Mouse (Mus musculus) lung, embryonic 15.5 days (tissue): ENCODE data around the gene Ddx47. TPM values are rescaled to one million over a fixed set of nuclear protein-coding genes. Genes with fewer than 3 reads are reported as not detected.

Source experiments
- ATAC-seq: fragments of 200-750 bp; cut with Nextera tagmentation; 2 replicates; pipeline ENCODE4 v1.8.0; 2017; ENCODE audit warnings: moderate number of reproducible peaks, borderline replicate concordance; ENCODE audit not compliant: low FRiP score, low TSS enrichment; ENCODE audit errors: extremely low read depth
- H3K27ac ChIP-seq: fragments of 300-500 bp; sonication (generic); 2 replicates; pipeline ENCODE4 v1.5.1; 2015; ENCODE audit warnings: moderate library complexity, mild to moderate bottlenecking, inconsistent platforms
- H3K27me3 ChIP-seq: fragments of 300-500 bp; sonication (generic); 2 replicates; pipeline ENCODE4 v1.6.1; 2015; ENCODE audit warnings: inconsistent platforms
- H3K36me3 ChIP-seq: fragments of 300-500 bp; sonication (generic); 2 replicates; pipeline ENCODE4 v1.6.1; 2015; ENCODE audit warnings: inconsistent platforms
- H3K4me1 ChIP-seq: fragments of 300-500 bp; sonication (generic); 2 replicates; pipeline ENCODE4 v1.6.1; 2015; ENCODE audit warnings: inconsistent platforms
- H3K4me2 ChIP-seq: fragments of 300-500 bp; sonication (generic); 2 replicates; pipeline ENCODE4 v1.6.1; 2015; ENCODE audit warnings: inconsistent platforms, mild to moderate bottlenecking, moderate library complexity
- H3K4me3 ChIP-seq: fragments of 300-500 bp; sonication (generic); 2 replicates; pipeline ENCODE4 v1.5.1; 2015; ENCODE audit warnings: mild to moderate bottlenecking, inconsistent platforms
- H3K9ac ChIP-seq: fragments of 300-500 bp; sonication (generic); 2 replicates; pipeline ENCODE4 v1.6.1; 2015; ENCODE audit warnings: inconsistent platforms
- H3K9me3 ChIP-seq: fragments of 300-500 bp; sonication (generic); 2 replicates; pipeline ENCODE4 v1.6.1; 2016; ENCODE audit warnings: inconsistent platforms
- WGBS: fragments of 180-500 bp; shearing (Covaris S2); methylation state at CpG from one replicate; pipeline ENCODE4 v1.1.7; 2015; 5-methylcytosine and 5-hydroxymethylcytosine counted together
- polyA plus RNA-seq: library from polyadenylated mRNA; unstranded; fragments of >200 nt; fragmentation: Nextera tagmentation; extraction: Ambion mirVana; gene quantifications from 2 replicates; pipeline ENCODE4 v1.2.1, GENCODE M21; 2015

The Ddx47 gene
- polyA plus RNA-seq, 1 experiment from 2014 or later, result 125 TPM

DNA sequence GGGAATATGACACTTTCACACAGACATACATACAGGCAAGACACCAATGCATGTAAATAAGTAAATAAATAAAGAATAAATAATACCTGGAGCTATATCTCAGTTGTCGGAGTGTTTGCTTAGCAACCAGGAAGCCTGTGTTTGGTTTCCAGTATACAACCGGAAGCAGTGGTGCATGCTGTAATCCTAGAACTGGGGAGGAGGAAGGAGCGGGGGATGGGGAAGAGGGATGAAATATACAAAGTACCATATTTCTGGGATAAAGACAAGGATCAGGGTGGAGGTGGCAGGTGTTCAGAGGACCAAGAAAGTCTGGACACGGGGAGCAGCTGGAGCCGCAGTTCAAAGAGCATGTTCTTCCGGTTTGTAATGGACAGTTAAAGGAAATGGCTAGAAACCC lies 37.1 kb downstream of the Ddx47 start:
- H3K4me2 ChIP-seq, result no peak overlapping the region
- no peaks in the 10 kb centered on the region for H3K9me3 ChIP-seq
- no peak for ATAC-seq
- no peaks in the 10 kb centered on the region for H3K27me3 ChIP-seq
- 0 out of 2 replicates have a peak, but pooled peaks cover 5% of the 10 kb centered on the region for H3K4me1 ChIP-seq
- H3K4me3 ChIP-seq, result no peak overlapping the region
- H3K9ac ChIP-seq, result no peak overlapping the region
- no peaks in the 10 kb centered on the region for H3K36me3 ChIP-seq
- H3K27ac ChIP-seq, result no peak overlapping the region
- WGBS, result 67% methylated on average over 6 of the region's 6 CpGs

GRCm38 (mm10) chr6:135048956-135049355 lies 37.5 kb downstream of the Ddx47 start:
- no peak for ATAC-seq
- WGBS, result 63% methylated on average over 16 of the region's 16 CpGs

GRCm38 (mm10) chr6:135053789-135054188 lies 42.4 kb downstream of the Ddx47 start:
- Histone ChIP-seq H3K9me3 (no peaks in the 10 kb centered on the region), H3K27me3 (no peaks in the 10 kb centered on the region), H3K4me2 (no peak overlapping the region), H3K4me1 (0 out of 2 replicates have a peak, but pooled peaks cover 7% of the 10 kb centered on the region), H3K9ac (no peak overlapping the region), H3K36me3 (no peaks in the 10 kb centered on the region), H3K27ac (no peak overlapping the region), H3K4me3 (no peak overlapping the region)
- ATAC-seq, result no peak
- 71% methylated on average over 3 of the region's 3 CpGs for WGBS

More at GRCm38 (mm10) chr6:135048956-135049355, 37.5 kb downstream of the Ddx47 start:
- Histone ChIP-seq H3K36me3 (no peaks in the 10 kb centered on the region), H3K9ac (no peak overlapping the region), H3K27me3 (no peaks in the 10 kb centered on the region), H3K27ac (no peak overlapping the region), H3K4me1 (0 out of 2 replicates have a peak, but pooled peaks cover 8% of the 10 kb centered on the region), H3K4me3 (no peak overlapping the region), H3K4me2 (no peak overlapping the region), H3K9me3 (no peaks in the 10 kb centered on the region)

DNA sequence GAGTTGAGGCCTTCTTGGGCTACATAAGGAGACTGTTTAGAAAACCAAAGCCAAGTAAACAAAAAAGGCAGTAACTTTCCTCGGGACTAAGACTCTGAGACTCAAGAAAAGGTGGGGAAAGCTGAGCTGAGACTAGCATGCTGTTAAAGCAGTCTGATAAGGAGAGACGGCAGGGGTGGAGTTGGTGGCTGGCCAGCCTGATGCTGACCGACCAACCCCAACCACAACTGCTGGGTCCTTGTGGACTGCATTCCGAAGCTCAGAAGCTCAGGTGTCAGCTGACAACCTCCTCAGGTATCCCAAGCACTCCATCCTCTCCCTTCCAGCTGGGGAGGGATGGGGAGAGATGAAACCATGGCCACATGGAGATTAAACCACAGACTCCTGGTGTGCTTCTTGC lies 44.5 kb downstream of the Ddx47 start:
- no peaks in the 10 kb centered on the region for H3K9me3 ChIP-seq
- H3K36me3 ChIP-seq, result no peaks in the 10 kb centered on the region
- H3K27me3 ChIP-seq, result no peaks in the 10 kb centered on the region
- no peak for ATAC-seq
- H3K4me3 ChIP-seq, result no peak overlapping the region
- H3K4me1 ChIP-seq, result 0 out of 2 replicates have a peak, but pooled peaks cover 3% of the 10 kb centered on the region
- H3K4me2 ChIP-seq, result no peak overlapping the region
- H3K27ac ChIP-seq, result no peak overlapping the region
- WGBS, result 31% methylated on average over 4 of the region's 4 CpGs
- no peak overlapping the region for H3K9ac ChIP-seq

DNA sequence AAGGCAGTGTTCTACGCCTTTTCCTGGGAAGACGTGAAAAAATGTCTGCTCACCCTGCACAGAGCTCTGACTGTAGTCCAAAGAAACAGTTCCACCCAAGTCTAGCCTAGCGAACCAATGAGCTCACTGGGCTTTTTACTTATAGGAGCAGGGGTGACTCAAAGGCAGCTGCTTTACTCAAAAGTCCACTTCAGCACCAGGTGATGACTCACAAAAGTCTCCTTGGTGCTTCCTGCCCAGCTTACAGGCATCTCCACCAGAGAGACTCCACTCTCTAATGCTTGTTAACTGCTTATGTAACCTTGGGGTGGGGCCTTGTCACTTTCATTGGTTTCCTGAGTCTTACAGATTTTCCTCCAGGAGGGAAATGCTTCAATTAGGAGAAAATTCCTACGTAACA lies 49.3 kb downstream of the Ddx47 start:
- no peaks in the 10 kb centered on the region for H3K9me3 ChIP-seq
- WGBS, result 93% methylated on average over 4 of the region's 4 CpGs
- H3K4me2 ChIP-seq, result no peak overlapping the region
- no peak overlapping the region for H3K9ac ChIP-seq
- ATAC-seq, result no peak
- no peaks in the 10 kb centered on the region for H3K27me3 ChIP-seq
- H3K4me3 ChIP-seq, result no peak overlapping the region
- H3K4me1 ChIP-seq, result peaks cover 10% of the 10 kb centered on the region
- no peaks in the 10 kb centered on the region for H3K36me3 ChIP-seq
- no peak overlapping the region for H3K27ac ChIP-seq

GRCm38 (mm10) chr6:135064621-135065020 lies 53.2 kb downstream of the Ddx47 start:
- Histone ChIP-seq H3K9ac (no peak overlapping the region), H3K4me1 (peaks cover 13% of the 10 kb centered on the region), H3K27me3 (no peaks in the 10 kb centered on the region), H3K36me3 (no peaks in the 10 kb centered on the region), H3K4me3 (peak overlapping the region; percentile 60), H3K9me3 (no peaks in the 10 kb centered on the region), H3K27ac (peak overlapping the region; percentile 91), H3K4me2 (peak overlapping the region; percentile 88)
- no peak for ATAC-seq
- 63% methylated on average over 12 of the region's 12 CpGs for WGBS

GRCm38 (mm10) chr6:135065236-135065957 lies 54.0 kb downstream of the Ddx47 start, which contains the start of gene Gprc5a:
Gprc5a (plus strand) TSS chr6:135065651.
- ATAC-seq, result peak; percentile 77
- H3K4me3 ChIP-seq, result peak within 1 kb of the TSS; percentile 60
- under 1% methylated on average over 43 of the region's 44 CpGs for WGBS

GRCm38 (mm10) chr6:135066795-135067445 lies 55.5 kb downstream of the Ddx47 start:
- Histone ChIP-seq H3K4me1 (peaks cover 23% of the 10 kb centered on the region), H3K9me3 (no peaks in the 10 kb centered on the region), H3K27ac (peak overlapping the region; percentile 91), H3K9ac (peak overlapping the region; percentile 20), H3K27me3 (no peaks in the 10 kb centered on the region), H3K4me3 (peak overlapping the region; percentile 60), H3K36me3 (no peaks in the 10 kb centered on the region), H3K4me2 (peak overlapping the region; percentile 88)
- 38% methylated on average over 6 of the region's 6 CpGs for WGBS
- peak; percentile 58 for ATAC-seq

More at GRCm38 (mm10) chr6:135065236-135065957, 54.0 kb downstream of the Ddx47 start, which contains the start of gene Gprc5a:
- Histone ChIP-seq H3K36me3 (no peaks in the 10 kb centered on the region), H3K27me3 (no peaks in the 10 kb centered on the region), H3K9me3 (no peaks in the 10 kb centered on the region), H3K9ac (peak within 1 kb of the TSS; percentile 64), H3K4me1 (peaks cover 21% of the 10 kb centered on the region), H3K4me2 (peak within 1 kb of the TSS; percentile 88), H3K27ac (peak within 1 kb of the TSS; percentile 91)

DNA sequence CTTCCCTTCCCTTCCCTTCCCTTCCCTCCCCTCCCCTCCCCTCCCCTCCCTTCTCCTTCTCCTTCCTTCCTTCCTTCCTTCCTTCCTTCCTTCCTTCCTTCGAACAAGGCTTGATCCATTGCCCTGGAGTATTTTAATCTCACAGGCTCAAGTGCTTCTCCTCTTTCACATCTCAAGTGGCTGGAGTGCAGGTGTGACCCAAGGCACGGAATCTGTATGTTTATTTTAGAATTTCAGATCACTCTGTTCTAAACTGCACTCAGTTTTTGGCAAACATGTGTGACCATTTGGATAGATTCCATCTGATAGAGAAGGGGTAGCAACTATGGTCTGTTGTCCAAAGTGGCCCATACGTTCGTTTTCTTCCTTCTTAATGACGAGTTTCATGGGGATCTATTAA lies 56.8 kb downstream of the Ddx47 start:
- Histone ChIP-seq H3K27me3 (no peaks in the 10 kb centered on the region), H3K27ac (peak overlapping the region; percentile 39; the same call in 1 of the 2 replicates), H3K4me3 (0 out of 2 replicates have a peak overlapping the region, but pooled peaks have one; percentile 14), H3K4me2 (peak overlapping the region; percentile 19; the same call in 1 of the 2 replicates), H3K9ac (no peak overlapping the region), H3K36me3 (no peaks in the 10 kb centered on the region), H3K4me1 (peaks cover 23% of the 10 kb centered on the region), H3K9me3 (no peaks in the 10 kb centered on the region)
- WGBS, result 38% methylated on average over 5 of the region's 5 CpGs
- ATAC-seq, result no peak

DNA sequence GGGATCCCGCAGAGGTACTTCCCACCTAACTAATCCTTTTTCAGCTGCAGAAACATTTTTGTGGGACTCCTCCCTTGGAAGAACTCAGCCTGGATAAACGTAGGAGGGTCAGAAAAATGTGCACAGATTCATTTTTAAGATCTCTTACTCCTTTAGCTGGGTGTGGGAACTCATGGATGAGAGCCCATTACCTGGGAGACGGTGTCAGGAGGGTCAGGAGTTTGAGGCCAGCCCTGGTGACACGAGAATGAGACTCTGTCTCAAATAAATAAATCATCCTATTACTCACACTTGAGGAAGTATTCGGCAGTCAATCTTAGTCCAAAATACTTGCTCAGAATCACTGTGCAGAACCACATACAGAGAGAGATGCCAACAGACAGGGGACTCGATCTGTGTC lies 58.4 kb downstream of the Ddx47 start:
- no peak overlapping the region for H3K27ac ChIP-seq
- WGBS, result 54% methylated on average over 6 of the region's 6 CpGs

DNA sequence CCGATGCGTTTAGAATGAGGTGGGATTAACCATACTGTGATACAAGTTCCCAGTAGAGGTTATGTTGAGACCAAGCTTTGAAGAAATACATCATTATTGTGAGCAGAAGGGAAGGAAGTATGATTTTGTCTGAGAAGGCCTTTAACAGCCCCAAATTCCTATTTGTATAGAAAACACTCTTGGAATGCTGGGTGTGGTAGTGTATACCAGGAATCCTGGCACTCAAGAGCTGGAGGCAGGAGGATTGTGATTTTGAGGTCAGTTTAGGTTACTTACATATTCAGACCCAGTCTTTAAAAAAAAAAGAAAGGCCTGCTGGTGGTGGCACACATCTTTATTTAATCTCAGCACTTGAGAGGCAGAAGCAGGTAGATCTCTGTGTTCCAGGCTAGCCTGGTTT lies 58.9 kb downstream of the Ddx47 start:
- H3K4me3 ChIP-seq, result no peak overlapping the region
- ATAC-seq, result no peak
- no peak overlapping the region for H3K9ac ChIP-seq

More for the DNA sequence above, 58.4 kb downstream of the Ddx47 start:
- Histone ChIP-seq H3K4me2 (no peak overlapping the region), H3K9ac (no peak overlapping the region), H3K9me3 (no peaks in the 10 kb centered on the region), H3K4me1 (peaks cover 29% of the 10 kb centered on the region), H3K4me3 (no peak overlapping the region), H3K27me3 (no peaks in the 10 kb centered on the region), H3K36me3 (no peaks in the 10 kb centered on the region)
- no peak for ATAC-seq

More for the DNA sequence above, 58.9 kb downstream of the Ddx47 start:
- 70% methylated on average over 2 of the region's 2 CpGs for WGBS
- Histone ChIP-seq H3K27ac (no peak overlapping the region), H3K4me1 (peaks cover 28% of the 10 kb centered on the region), H3K9me3 (no peaks in the 10 kb centered on the region), H3K4me2 (no peak overlapping the region), H3K27me3 (no peaks in the 10 kb centered on the region), H3K36me3 (no peaks in the 10 kb centered on the region)
